Mouse (Mus musculus): ENCODE data around the gene Olfr117. TPM values are rescaled to one million over a fixed set of nuclear protein-coding genes. Genes with fewer than 3 reads are reported as not detected.

Olfr117 gene
- polyA plus RNA-seq (2014; fragmentation: Illumina TruSeq; extraction: RNeasy Lipid Tissue Mini Kit (QIAGEN cat#74804); ENCODE audit: low read depth, low replicate concordance), result not detected

GRCm38 (mm10) chr17:37663682-37664081 is at the start of gene Olfr117:
TSS of gene Olfr117 (minus strand) at chr17:37663782.

GRCm38 (mm10) chr17:37696264-37696663 is 32.7 kb upstream of the Olfr117 start, which contains the start of gene Olfr119:
TSS of gene Olfr119 (plus strand) at chr17:37696564.

GRCm38 (mm10) chr17:37666688-37667087 is 3.1 kb upstream of the Olfr117 start, which contains the start of gene Olfr118:
TSS of gene Olfr118 (plus strand) at chr17:37666988.

GRCm38 (mm10) chr17:37627009-37627408 is 36.6 kb downstream of the Olfr117 start, which contains the start of the genes Olfr115 and Olfr116:
TSS of gene Olfr115 (minus strand) at chr17:37627109.
TSS of gene Olfr116 (minus strand) at chr17:37627199.

Other genes with a start within 250 kb of the Olfr117 start
- gene Olfr108, start 218.3 kb downstream of the Olfr117 start, polyA plus RNA-seq (2014; fragmentation: Illumina TruSeq; extraction: RNeasy Lipid Tissue Mini Kit (QIAGEN cat#74804); ENCODE audit: low read depth, low replicate concordance), result not detected
- not detected for gene Olfr109, start 204.9 kb downstream of the Olfr117 start, polyA plus RNA-seq (2014; fragmentation: Illumina TruSeq; extraction: RNeasy Lipid Tissue Mini Kit (QIAGEN cat#74804); ENCODE audit: low read depth, low replicate concordance)
- gene H2-M2, start 180.2 kb downstream of the Olfr117 start, polyA plus RNA-seq (2014; fragmentation: Illumina TruSeq; extraction: RNeasy Lipid Tissue Mini Kit (QIAGEN cat#74804); ENCODE audit: low read depth, low replicate concordance), result 3.1 TPM
- not detected for gene Olfr110, start 171.3 kb downstream of the Olfr117 start, polyA plus RNA-seq (2014; fragmentation: Illumina TruSeq; extraction: RNeasy Lipid Tissue Mini Kit (QIAGEN cat#74804); ENCODE audit: low read depth, low replicate concordance)
- 0.44 TPM for gene Olfr111, start 155.8 kb downstream of the Olfr117 start, polyA plus RNA-seq (2014; fragmentation: Illumina TruSeq; extraction: RNeasy Lipid Tissue Mini Kit (QIAGEN cat#74804); ENCODE audit: low read depth, low replicate concordance)
- gene Olfr112, start 94.3 kb downstream of the Olfr117 start, polyA plus RNA-seq (2014; fragmentation: Illumina TruSeq; extraction: RNeasy Lipid Tissue Mini Kit (QIAGEN cat#74804); ENCODE audit: low read depth, low replicate concordance), result not detected
- gene Olfr113, start 86.1 kb downstream of the Olfr117 start, polyA plus RNA-seq (2014; fragmentation: Illumina TruSeq; extraction: RNeasy Lipid Tissue Mini Kit (QIAGEN cat#74804); ENCODE audit: low read depth, low replicate concordance), result not detected
- not detected for gene Olfr114, start 71.0 kb downstream of the Olfr117 start, polyA plus RNA-seq (2014; fragmentation: Illumina TruSeq; extraction: RNeasy Lipid Tissue Mini Kit (QIAGEN cat#74804); ENCODE audit: low read depth, low replicate concordance)
- not detected for gene Olfr115, start 36.7 kb downstream of the Olfr117 start, polyA plus RNA-seq (2014; fragmentation: Illumina TruSeq; extraction: RNeasy Lipid Tissue Mini Kit (QIAGEN cat#74804); ENCODE audit: low read depth, low replicate concordance)
- not detected for gene Olfr116, start 36.6 kb downstream of the Olfr117 start, polyA plus RNA-seq (2014; fragmentation: Illumina TruSeq; extraction: RNeasy Lipid Tissue Mini Kit (QIAGEN cat#74804); ENCODE audit: low read depth, low replicate concordance)
- gene Olfr118, start 3.2 kb upstream of the Olfr117 start, polyA plus RNA-seq (2014; fragmentation: Illumina TruSeq; extraction: RNeasy Lipid Tissue Mini Kit (QIAGEN cat#74804); ENCODE audit: low read depth, low replicate concordance), result not detected
- not detected for gene Olfr119, start 32.8 kb upstream of the Olfr117 start, polyA plus RNA-seq (2014; fragmentation: Illumina TruSeq; extraction: RNeasy Lipid Tissue Mini Kit (QIAGEN cat#74804); ENCODE audit: low read depth, low replicate concordance)
- gene Olfr120, start 58.0 kb upstream of the Olfr117 start, polyA plus RNA-seq (2014; fragmentation: Illumina TruSeq; extraction: RNeasy Lipid Tissue Mini Kit (QIAGEN cat#74804); ENCODE audit: low read depth, low replicate concordance), result not detected
- not detected for gene Olfr121, start 85.1 kb upstream of the Olfr117 start, polyA plus RNA-seq (2014; fragmentation: Illumina TruSeq; extraction: RNeasy Lipid Tissue Mini Kit (QIAGEN cat#74804); ENCODE audit: low read depth, low replicate concordance)
- not detected for gene Olfr122, start 104.8 kb upstream of the Olfr117 start, polyA plus RNA-seq (2014; fragmentation: Illumina TruSeq; extraction: RNeasy Lipid Tissue Mini Kit (QIAGEN cat#74804); ENCODE audit: low read depth, low replicate concordance)
- gene Olfr123, start 129.7 kb upstream of the Olfr117 start, polyA plus RNA-seq (2014; fragmentation: Illumina TruSeq; extraction: RNeasy Lipid Tissue Mini Kit (QIAGEN cat#74804); ENCODE audit: low read depth, low replicate concordance), result not detected
- gene Olfr124, start 136.1 kb upstream of the Olfr117 start, polyA plus RNA-seq (2014; fragmentation: Illumina TruSeq; extraction: RNeasy Lipid Tissue Mini Kit (QIAGEN cat#74804); ENCODE audit: low read depth, low replicate concordance), result not detected
- gene Olfr125, start 169.2 kb upstream of the Olfr117 start, polyA plus RNA-seq (2014; fragmentation: Illumina TruSeq; extraction: RNeasy Lipid Tissue Mini Kit (QIAGEN cat#74804); ENCODE audit: low read depth, low replicate concordance), result not detected
- not detected for gene Olfr126, start 183.7 kb upstream of the Olfr117 start, polyA plus RNA-seq (2014; fragmentation: Illumina TruSeq; extraction: RNeasy Lipid Tissue Mini Kit (QIAGEN cat#74804); ENCODE audit: low read depth, low replicate concordance)
- not detected for gene Olfr127, start 236.7 kb upstream of the Olfr117 start, polyA plus RNA-seq (2014; fragmentation: Illumina TruSeq; extraction: RNeasy Lipid Tissue Mini Kit (QIAGEN cat#74804); ENCODE audit: low read depth, low replicate concordance)